Mouse (Mus musculus) MEL (cell line): Measurements from ENCODE around the gene Npffr2. TPM values are rescaled to one million over a fixed set of nuclear protein-coding genes. Genes with fewer than 3 reads are reported as not detected.

ENCODE experiments used
- DNase-seq: peaks from one replicate; pipeline ENCODE4 v3.0.0; 2011; ENCODE audit warnings: low read depth, low spot score
- H3K27ac ChIP-seq: 2 replicates; pipeline ENCODE4 v1.5.1; 2012; ENCODE audit warnings: low read depth, mild to moderate bottlenecking, control low read depth, low read length, moderate library complexity; ENCODE audit not compliant: control insufficient read depth
- H3K27me3 ChIP-seq, 2 experiments: fragments of 150-350 bp in 1 of 2; sonication (generic) in 1 of 2; 2 replicates each; pipeline ENCODE4 v1.6.1; 2012; ENCODE audit warnings: low read length in 2 of 2, mild to moderate bottlenecking in 2 of 2, improper control_type of control experiment in 1 of 2, moderate library complexity in 1 of 2; ENCODE audit not compliant: insufficient read depth in 2 of 2, control insufficient read depth in 1 of 2
- H3K36me3 ChIP-seq, 2 experiments: 2 replicates each; pipeline ENCODE4 v1.6.1; 2012 to 2014; ENCODE audit warnings: low read length in 2 of 2, improper control_type of control experiment in 1 of 2, inconsistent platforms in 1 of 2, mild to moderate bottlenecking in 1 of 2; ENCODE audit not compliant: insufficient read depth in 2 of 2, control insufficient read depth in 1 of 2
- H3K4me1 ChIP-seq, 2 experiments: fragments of 150-350 bp in 1 of 2; sonication (generic) in 1 of 2; 2 replicates each; pipeline ENCODE4 v1.6.1; 2012; ENCODE audit warnings: low read length in 2 of 2, improper control_type of control experiment in 1 of 2, mild to moderate bottlenecking in 1 of 2; ENCODE audit not compliant: insufficient read depth in 2 of 2, control insufficient read depth in 1 of 2
- H3K4me3 ChIP-seq, 2 experiments: fragments of 150-350 bp in 1 of 2; sonication (generic) in 1 of 2; 2 replicates each; pipeline ENCODE4 v1.5.1; 2012; ENCODE audit warnings: low read depth in 2 of 2, low read length in 2 of 2, mild to moderate bottlenecking in 2 of 2, moderate library complexity in 2 of 2, control low read depth in 1 of 2, improper control_type of control experiment in 1 of 2; ENCODE audit not compliant: control insufficient read depth in 1 of 2, insufficient read depth in 1 of 2
- H3K79me2 ChIP-seq: 2 replicates; pipeline ENCODE4 v1.6.1; 2012; ENCODE audit warnings: mild to moderate bottlenecking, low read length, moderate library complexity; ENCODE audit not compliant: control insufficient read depth, poor library complexity, insufficient read depth
- H3K9ac ChIP-seq: 2 replicates; pipeline ENCODE4 v1.6.1; 2012; ENCODE audit warnings: low read depth, mild to moderate bottlenecking, control low read depth, low read length, moderate library complexity; ENCODE audit not compliant: control insufficient read depth, poor library complexity, severe bottlenecking
- H3K9me3 ChIP-seq: fragments of 150-350 bp; sonication (generic); replicated peaks from 2 replicates; pipeline ENCODE4 v1.6.1; 2012; ENCODE audit warnings: mild to moderate bottlenecking, low read length, improper control_type of control experiment, moderate library complexity; ENCODE audit not compliant: insufficient read depth
- CHD1 ChIP-seq: IDR thresholded peaks from 2 replicates; pipeline ENCODE4 v1.6.1; 2012; ENCODE audit warnings: low read depth, mild to moderate bottlenecking, inconsistent platforms, low read length, improper control_type of control experiment
- CHD2 ChIP-seq: IDR thresholded peaks from 2 replicates; pipeline ENCODE4 v1.6.1; 2011; ENCODE audit warnings: low read length, improper control_type of control experiment
- CTCF ChIP-seq, 3 experiments: IDR thresholded peaks in 2 of 3; conservative IDR thresholded peaks in 1 of 3; 2 replicates each; pipeline ENCODE4 v1.5.1; 2011 to 2012; ENCODE audit warnings: low read length in 3 of 3, low read depth in 2 of 3, mild to moderate bottlenecking in 2 of 3, improper control_type of control experiment in 1 of 3, inconsistent platforms in 1 of 3, mixed read lengths in 1 of 3, moderate library complexity in 1 of 3; ENCODE audit not compliant: control insufficient read depth in 1 of 3, insufficient read depth in 1 of 3, poor library complexity in 1 of 3, severe bottlenecking in 1 of 3
- E2F4 ChIP-seq: IDR thresholded peaks from 2 replicates; pipeline ENCODE4 v1.6.1; 2011; ENCODE audit warnings: low read depth, low read length, improper control_type of control experiment, borderline replicate concordance
- ELF1 ChIP-seq: IDR thresholded peaks from 2 replicates; pipeline ENCODE4 v1.6.1; 2014; ENCODE audit warnings: low read depth, mild to moderate bottlenecking, inconsistent platforms, low read length, improper control_type of control experiment, moderate library complexity
- EP300 ChIP-seq, 2 experiments: IDR thresholded peaks; 2 replicates each; pipeline ENCODE4 v1.6.1; 2011; ENCODE audit warnings: improper control_type of control experiment in 2 of 2, low read length in 2 of 2, low read depth in 1 of 2, mild to moderate bottlenecking in 1 of 2
- GABPA ChIP-seq: IDR thresholded peaks from 2 replicates; pipeline ENCODE4 v1.6.1; 2012; ENCODE audit warnings: low read depth, mild to moderate bottlenecking, inconsistent platforms, low read length, improper control_type of control experiment, moderate library complexity
- HCFC1 ChIP-seq: IDR thresholded peaks from 2 replicates; pipeline ENCODE4 v1.6.1; 2012; ENCODE audit warnings: low read depth, mild to moderate bottlenecking, inconsistent platforms, low read length, improper control_type of control experiment, moderate library complexity
- JUND ChIP-seq: IDR thresholded peaks from 2 replicates; pipeline ENCODE4 v1.6.1; 2011; ENCODE audit warnings: low read depth, mild to moderate bottlenecking, improper control_type of control experiment, low read length
- KAT2A ChIP-seq: conservative IDR thresholded peaks from 2 replicates; pipeline ENCODE4 v1.6.1; 2012; ENCODE audit warnings: low read depth, low read length, improper control_type of control experiment, inconsistent platforms
- MAFK ChIP-seq: IDR thresholded peaks from 2 replicates; pipeline ENCODE4 v1.6.1; 2011; ENCODE audit warnings: low read depth, mild to moderate bottlenecking, low read length, improper control_type of control experiment, borderline replicate concordance
- MAZ ChIP-seq: IDR thresholded peaks from 2 replicates; pipeline ENCODE4 v1.6.1; 2012; ENCODE audit warnings: low read depth, mild to moderate bottlenecking, inconsistent platforms, low read length, improper control_type of control experiment
- MXI1 ChIP-seq: IDR thresholded peaks from 2 replicates; pipeline ENCODE4 v1.6.1; 2011; ENCODE audit warnings: mild to moderate bottlenecking, low read depth, low read length, improper control_type of control experiment
- MYB ChIP-seq: IDR thresholded peaks from 2 replicates; pipeline ENCODE4 v1.6.1; 2011; ENCODE audit warnings: mild to moderate bottlenecking, low read depth, low read length, improper control_type of control experiment
- POLR2A ChIP-seq, 2 experiments: IDR thresholded peaks; 2 replicates each; pipeline ENCODE4 v1.6.1; 2011 to 2012; ENCODE audit warnings: low read length in 2 of 2, mild to moderate bottlenecking in 2 of 2, control low read depth in 1 of 2, improper control_type of control experiment in 1 of 2, low read depth in 1 of 2, moderate library complexity in 1 of 2; ENCODE audit not compliant: control insufficient read depth in 1 of 2, insufficient read depth in 1 of 2, poor library complexity in 1 of 2
- POLR2AphosphoS2 ChIP-seq: IDR thresholded peaks from 2 replicates; pipeline ENCODE4 v1.6.1; 2011; ENCODE audit warnings: low read length, improper control_type of control experiment
- POLR2AphosphoS5 ChIP-seq: IDR thresholded peaks from 2 replicates; pipeline ENCODE4 v1.6.1; 2012; ENCODE audit warnings: low read depth, borderline replicate concordance, mild to moderate bottlenecking, inconsistent platforms, low read length, moderate library complexity, mixed read lengths
- RCOR1 ChIP-seq: IDR thresholded peaks from 2 replicates; pipeline ENCODE4 v1.6.1; 2012; ENCODE audit warnings: low read depth, mild to moderate bottlenecking, inconsistent platforms, low read length, improper control_type of control experiment
- SIN3A ChIP-seq: IDR thresholded peaks from 2 replicates; pipeline ENCODE4 v1.6.1; 2012; ENCODE audit warnings: low read length, improper control_type of control experiment, inconsistent platforms
- SMC3 ChIP-seq: IDR thresholded peaks from 2 replicates; pipeline ENCODE4 v1.6.1; 2011; ENCODE audit warnings: low read depth, low read length, improper control_type of control experiment
- TAL1 ChIP-seq: IDR thresholded peaks from 2 replicates; pipeline ENCODE4 v1.6.1; 2012; ENCODE audit warnings: mild to moderate bottlenecking, inconsistent platforms, low read length, moderate library complexity, mixed read lengths
- TBP ChIP-seq: IDR thresholded peaks from 2 replicates; pipeline ENCODE4 v1.8.0; 2011; ENCODE audit warnings: low read depth, low read length, improper control_type of control experiment
- ZKSCAN1 ChIP-seq: IDR thresholded peaks from 2 replicates; pipeline ENCODE4 v1.6.1; 2012; ENCODE audit warnings: low read depth, mild to moderate bottlenecking, inconsistent platforms, low read length, improper control_type of control experiment, moderate library complexity
- ZMIZ1 ChIP-seq: IDR thresholded peaks from 2 replicates; pipeline ENCODE4 v1.6.1; 2012; ENCODE audit warnings: low read depth, mild to moderate bottlenecking, inconsistent platforms, low read length, improper control_type of control experiment, moderate library complexity
- polyA plus RNA-seq, 2 experiments: library from polyadenylated mRNA; stranded (reverse) in 1 of 2; unstranded in 1 of 2; fragments of >175 nt in 1 of 2; fragments of >200 nt in 1 of 2; gene quantifications; 2 replicates each; pipeline versions ENCODE4 v1.2.1 to v1.2.4; 2012; ENCODE audit warnings: low replicate concordance in 2 of 2, low read depth in 1 of 2; ENCODE audit not compliant: insufficient read length in 2 of 2, insufficient read depth in 1 of 2, missing spikeins in 1 of 2
- total RNA-seq: library from RNA; depleted of rRNA; stranded (reverse); fragments of 300-350 nt; gene quantifications from 2 replicates; pipeline ENCODE4 v1.2.3, GENCODE M21; 2012

Npffr2 gene
- total and polyA plus RNA-seq, 3 experiments = not detected

- no peak for TF ChIP-seq JUND
These were observed 52.0 kb downstream of the Npffr2 start (continued) for GRCm38 (mm10) chr5:89579181-89579580.

- no peaks in the 10 kb centered on the region for H3K79me2 ChIP-seq
- no peak overlapping the region for H3K9ac ChIP-seq
- no peak overlapping the region for H3K27ac ChIP-seq
- H3K9me3 ChIP-seq = no peaks in the 10 kb centered on the region
- DNase-seq = no peak
- no peaks in the 10 kb centered on the region for H3K36me3 ChIP-seq
- TF ChIP-seq HCFC1 = no peak
- no peak for TF ChIP-seq SIN3A
- no peak for TF ChIP-seq TBP
- no peak for TF ChIP-seq KAT2A
- no peak for TF ChIP-seq E2F4
- TF ChIP-seq ELF1 = no peak
- no peak for TF ChIP-seq EP300 (IDR thresholded peaks at IDR 0.05; ENCODE audit: low read depth in 1 of 2, low read length in 2 of 2)
- no peak for TF ChIP-seq RCOR1
- TF ChIP-seq SMC3 = no peak
- no peaks in the 10 kb centered on the region for H3K27me3 ChIP-seq
- no peaks in the 10 kb centered on the region for H3K4me1 ChIP-seq
- no peak overlapping the region for H3K4me3 ChIP-seq
These were observed 53.9 kb downstream of the Npffr2 start for GRCm38 (mm10) chr5:89581143-89581542.

DNA sequence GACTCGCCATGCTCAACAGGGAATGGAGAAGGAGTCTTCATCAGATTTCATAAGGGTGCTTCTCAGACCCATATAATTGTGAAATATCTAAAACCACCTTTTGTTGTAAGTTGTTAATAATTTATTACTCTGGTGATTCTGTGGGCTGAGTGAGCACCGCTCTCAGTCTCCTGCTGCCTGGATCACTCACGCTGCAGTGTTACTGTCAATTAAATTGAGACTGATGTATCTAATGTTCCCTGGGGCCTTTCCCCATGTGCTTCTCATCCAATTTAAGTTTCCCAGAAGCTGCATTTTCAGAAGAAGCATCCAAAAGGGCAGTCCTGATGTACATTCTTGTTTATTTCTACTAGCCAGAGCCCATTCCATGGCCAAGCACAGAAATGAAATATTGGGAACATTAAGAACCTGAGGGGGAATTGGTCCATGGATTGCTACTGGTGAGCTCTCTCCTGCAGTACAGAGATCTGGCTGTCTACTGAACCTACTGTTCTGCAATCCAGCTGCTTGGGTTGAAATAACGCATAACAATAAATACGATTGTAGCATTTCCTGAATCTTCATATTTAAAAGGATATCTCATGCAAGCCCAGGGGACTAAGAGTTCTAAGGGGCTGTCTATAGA lies 54.6 kb downstream of the Npffr2 start:
- no peaks in the 10 kb centered on the region for H3K36me3 ChIP-seq
- no peaks in the 10 kb centered on the region for H3K27me3 ChIP-seq
- H3K9me3 ChIP-seq = no peaks in the 10 kb centered on the region

More for the DNA sequence above, 54.6 kb downstream of the Npffr2 start:
- no peak overlapping the region for H3K9ac ChIP-seq
- no peak for DNase-seq
- TF ChIP-seq POLR2A (IDR thresholded peaks at IDR 0.05; ENCODE audit: control insufficient read depth in 1 of 2, insufficient read depth in 1 of 2, low read depth in 1 of 2, low read length in 2 of 2, poor library complexity in 1 of 2) (no peak), GABPA (no peak), POLR2AphosphoS5 (no peak), MXI1 (no peak), ELF1 (no peak), CTCF (IDR thresholded peaks at IDR 0.05 in 2 of 3, conservative IDR thresholded peaks at IDR 0.05 in 1 of 3; ENCODE audit: control insufficient read depth in 1 of 3, insufficient read depth in 1 of 3, low read depth in 2 of 3, low read length in 3 of 3, poor library complexity in 1 of 3, severe bottlenecking in 1 of 3) (no peak), ZMIZ1 (no peak), SMC3 (no peak), MAFK (no peak), TAL1 (no peak), RCOR1 (no peak), EP300 (IDR thresholded peaks at IDR 0.05; ENCODE audit: low read depth in 1 of 2, low read length in 2 of 2) (no peak), JUND (no peak), MYB (no peak), CHD2 (no peak), POLR2AphosphoS2 (no peak), ZKSCAN1 (no peak), CHD1 (no peak), MAZ (no peak)
- H3K4me1 ChIP-seq = no peaks in the 10 kb centered on the region
- H3K27ac ChIP-seq = no peak overlapping the region
- no peak overlapping the region for H3K4me3 ChIP-seq
- H3K79me2 ChIP-seq = no peaks in the 10 kb centered on the region
